Mouse (Mus musculus): ENCODE measurements around the gene Hps3. TPM values are rescaled to one million over a fixed set of nuclear protein-coding genes. Genes with fewer than 3 reads are reported as not detected.
"Not testable (repeated sequence)": the region's sequence is repeated elsewhere in the genome, so short reads cannot be mapped to it uniquely, and the experiment has no call there.

The Hps3 gene
- total RNA-seq (2015) (109 and 112 TPM in 2 replicates), total RNA-seq (2017) (88.3 and 94.4 TPM in 2 replicates)

GRCm38 (mm10) chr3:20034719-20035404 is at the start of gene Hps3:
Gene Hps3, minus strand, starts transcription at chr3:20035315.
- peak; percentile 94 for ATAC-seq (ENCODE audit: poor library complexity, severe bottlenecking)

GRCm38 (mm10) chr3:20082161-20082560 is 47.0 kb upstream of the Hps3 start:
- ATAC-seq (ENCODE audit: poor library complexity, severe bottlenecking) = no peak

GRCm38 (mm10) chr3:20076145-20077053 is 41.3 kb upstream of the Hps3 start:
- ATAC-seq (ENCODE audit: poor library complexity, severe bottlenecking) = no peak

GRCm38 (mm10) chr3:20058197-20058541 is 23.1 kb upstream of the Hps3 start:
- no peak for ATAC-seq (ENCODE audit: poor library complexity, severe bottlenecking)

- ATAC-seq (ENCODE audit: poor library complexity, severe bottlenecking) = peak; percentile 100
Measured at GRCm38 (mm10) chr3:20057306-20058196, 22.4 kb upstream of the Hps3 start, which contains the start of gene Hltf. Gene Hltf, plus strand, starts transcription at chr3:20057811.

GRCm38 (mm10) chr3:20044736-20045135 is 9.6 kb upstream of the Hps3 start:
- not testable (repeated sequence) for ATAC-seq (ENCODE audit: poor library complexity, severe bottlenecking)

GRCm38 (mm10) chr3:20041461-20041860 is 6.3 kb upstream of the Hps3 start:
- not testable (repeated sequence) for ATAC-seq (ENCODE audit: poor library complexity, severe bottlenecking)

- ATAC-seq (ENCODE audit: poor library complexity, severe bottlenecking) = no peak
Measured at GRCm38 (mm10) chr3:20036069-20036468, 954 bp upstream of the Hps3 start.

- ATAC-seq (ENCODE audit: poor library complexity, severe bottlenecking) = no peak
Measured at GRCm38 (mm10) chr3:20033761-20034718, 1.1 kb downstream of the Hps3 start.

GRCm38 (mm10) chr3:20030807-20031206 is 4.3 kb downstream of the Hps3 start:
- ATAC-seq (ENCODE audit: poor library complexity, severe bottlenecking) = no peak

GRCm38 (mm10) chr3:20028640-20029039 is 6.5 kb downstream of the Hps3 start:
- ATAC-seq (ENCODE audit: poor library complexity, severe bottlenecking) = peak; percentile 36

- ATAC-seq (ENCODE audit: poor library complexity, severe bottlenecking) = no peak
Measured at GRCm38 (mm10) chr3:20027788-20028187, 7.3 kb downstream of the Hps3 start.

GRCm38 (mm10) chr3:20026996-20027689 is 8.0 kb downstream of the Hps3 start:
- ATAC-seq (ENCODE audit: poor library complexity, severe bottlenecking) = peak; percentile 86

GRCm38 (mm10) chr3:20026481-20026880 is 8.6 kb downstream of the Hps3 start:
- ATAC-seq (ENCODE audit: poor library complexity, severe bottlenecking) = peak; percentile 33

- peak; percentile 39 for ATAC-seq (ENCODE audit: poor library complexity, severe bottlenecking)
Measured at GRCm38 (mm10) chr3:20023832-20024231, 11.3 kb downstream of the Hps3 start.

GRCm38 (mm10) chr3:20018076-20018475 is 17.0 kb downstream of the Hps3 start:
- peak; percentile 87 for ATAC-seq (ENCODE audit: poor library complexity, severe bottlenecking)

- no peak for ATAC-seq (ENCODE audit: poor library complexity, severe bottlenecking)
Measured at GRCm38 (mm10) chr3:20014454-20014853, 20.7 kb downstream of the Hps3 start.

- ATAC-seq (ENCODE audit: poor library complexity, severe bottlenecking) = not testable (repeated sequence)
Measured at GRCm38 (mm10) chr3:20010905-20011304, 24.2 kb downstream of the Hps3 start.

GRCm38 (mm10) chr3:20010464-20010863 is 24.7 kb downstream of the Hps3 start:
- no peak for ATAC-seq (ENCODE audit: poor library complexity, severe bottlenecking)

Measured in megakaryocyte, adult 5-6 weeks (primary cell).